In genomic region chr2:9614415-9614814, GRCm38 (mm10) we compare ENCODE assay signal across 17 mouse cellular contexts.
"Had no signal": no experiment of that assay in that cellular context is flagged by ENCODE, and none has a peak within 500 bp of the region (broad histone marks: within the 10 kb centered on the region; RNA-seq: fewer than 3 reads in every experiment).

No protein-coding gene starts in this region.

- H3K36me3 ChIP-seq: neural tube, embryonic 12.5 days; neural tube, embryonic 13.5 days; neural tube, embryonic 15.5 days; stomach, embryonic 15.5 days had no signal

- H3K9ac ChIP-seq: neural tube, embryonic 12.5 days; neural tube, embryonic 13.5 days; neural tube, embryonic 15.5 days; stomach, embryonic 15.5 days had no signal

- H3K27ac ChIP-seq: neural tube, embryonic 12.5 days; neural tube, embryonic 13.5 days; neural tube, embryonic 15.5 days; stomach, embryonic 15.5 days; stomach, postnatal 0 days had no signal

- DNase-seq: retina, postnatal 1 day; right cerebral cortex, adult 18-20 months; right cerebral cortex, postnatal 14 days; right cerebral cortex, postnatal 25 days; right cerebral cortex, postnatal 4 days; spleen, adult 18-20 months; thymus, adult 18-20 months; thymus, adult 2 months; thymus, postnatal 14 days; thymus, postnatal 25 days; thymus, postnatal 36 days; thymus, postnatal 4 days had no signal

- H3K4me1 ChIP-seq: neural tube, embryonic 12.5 days; neural tube, embryonic 13.5 days; neural tube, embryonic 15.5 days; stomach, embryonic 15.5 days had no signal

- H3K9me3 ChIP-seq: neural tube, embryonic 12.5 days; neural tube, embryonic 13.5 days; neural tube, embryonic 15.5 days; stomach, embryonic 15.5 days had no signal

- H3K4me2 ChIP-seq: neural tube, embryonic 12.5 days; neural tube, embryonic 13.5 days; neural tube, embryonic 15.5 days; stomach, embryonic 15.5 days had no signal

- H3K4me3 ChIP-seq: neural tube, embryonic 12.5 days; neural tube, embryonic 13.5 days; neural tube, embryonic 15.5 days; stomach, embryonic 15.5 days had no signal

- H3K27me3 ChIP-seq: neural tube, embryonic 12.5 days; neural tube, embryonic 13.5 days; neural tube, embryonic 15.5 days; stomach, embryonic 15.5 days had no signal
